Mouse (Mus musculus): ENCODE measurements around the gene Gm20838. TPM values are rescaled to one million over a fixed set of nuclear protein-coding genes. Genes with fewer than 3 reads are reported as not detected.

Gene Gm20838
- not detected in 2 replicates for polyA plus RNA-seq (2012; rRNA removed; ENCODE audit: low replicate concordance)

DNA sequence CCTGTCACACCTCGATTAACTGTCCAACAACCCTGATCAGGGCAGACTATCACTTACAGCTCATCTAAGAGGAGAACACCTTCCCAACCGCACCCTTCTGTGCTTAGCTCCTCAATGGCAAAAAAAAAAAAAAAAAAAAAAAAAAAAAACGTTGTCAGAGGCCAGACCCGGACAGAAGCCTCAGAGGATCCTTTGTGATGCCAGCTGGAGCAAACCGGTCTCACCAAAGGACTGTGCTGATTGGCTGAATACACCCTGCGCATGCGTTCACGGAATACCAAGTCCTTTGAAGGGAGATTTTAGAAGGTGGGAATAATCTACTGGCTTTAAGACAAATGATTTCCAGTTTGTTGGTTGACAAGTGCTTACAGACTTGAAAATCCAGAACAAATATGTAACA is at the start of gene Gm20838:
Gene Gm20838 (minus strand): TSS at position 101 of the 400 bp plus-strand sequence.

Measured in mammary gland, adult 2 months (tissue).